Mouse (Mus musculus) lung, postnatal 36 days (tissue): ENCODE results near the gene Tmem182.

Source experiments
- DNase-seq: peaks from one replicate; pipeline ENCODE4 v3.0.0; 2022; ENCODE audit warnings: mixed read lengths

Gene Tmem182

GRCm38 (mm10) chr1:40805351-40805750 lies at the start of gene Tmem182:
Tmem182 (plus strand) TSS chr1:40805601.
- peak; percentile 7 for DNase-seq

- peak; percentile 7 for DNase-seq
Measured at GRCm38 (mm10) chr1:40759751-40760445, 45.5 kb upstream of the Tmem182 start.

GRCm38 (mm10) chr1:40764042-40764441 lies 41.4 kb upstream of the Tmem182 start:
- DNase-seq: no peak

- no peak for DNase-seq
Measured at GRCm38 (mm10) chr1:40764701-40765275, 40.6 kb upstream of the Tmem182 start.

GRCm38 (mm10) chr1:40765521-40765920 lies 39.9 kb upstream of the Tmem182 start:
- DNase-seq: no peak

GRCm38 (mm10) chr1:40767588-40767987 lies 37.8 kb upstream of the Tmem182 start:
- DNase-seq: no peak

- peak; percentile 47 for DNase-seq
Measured at GRCm38 (mm10) chr1:40768606-40769005, 36.8 kb upstream of the Tmem182 start.

GRCm38 (mm10) chr1:40769331-40769894 lies 36.0 kb upstream of the Tmem182 start:
- no peak for DNase-seq

- DNase-seq: no peak
Measured at GRCm38 (mm10) chr1:40771196-40771970, 34.0 kb upstream of the Tmem182 start.

- DNase-seq: no peak
Measured at GRCm38 (mm10) chr1:40773234-40773633, 32.2 kb upstream of the Tmem182 start.

GRCm38 (mm10) chr1:40774040-40774439 lies 31.4 kb upstream of the Tmem182 start:
- no peak for DNase-seq

- DNase-seq: no peak
Measured at GRCm38 (mm10) chr1:40776102-40776501, 29.3 kb upstream of the Tmem182 start.

GRCm38 (mm10) chr1:40776763-40777162 lies 28.6 kb upstream of the Tmem182 start:
- no peak for DNase-seq

- no peak for DNase-seq
Measured at GRCm38 (mm10) chr1:40783450-40783849, 22.0 kb upstream of the Tmem182 start.

GRCm38 (mm10) chr1:40784306-40784705 lies 21.1 kb upstream of the Tmem182 start:
- no peak for DNase-seq

- peak; percentile 27 for DNase-seq
Measured at GRCm38 (mm10) chr1:40785876-40786445, 19.4 kb upstream of the Tmem182 start.

- no peak for DNase-seq
Measured at GRCm38 (mm10) chr1:40788956-40789355, 16.4 kb upstream of the Tmem182 start.

GRCm38 (mm10) chr1:40789666-40790233 lies 15.7 kb upstream of the Tmem182 start:
- DNase-seq: no peak

- peak; percentile 90 for DNase-seq
Measured at GRCm38 (mm10) chr1:40790324-40791141, 14.9 kb upstream of the Tmem182 start, which contains the start of gene Mfsd9. Mfsd9 (minus strand) TSS chr1:40790687.

- DNase-seq: no peak
Measured at GRCm38 (mm10) chr1:40795508-40795907, 9.9 kb upstream of the Tmem182 start.

GRCm38 (mm10) chr1:40797348-40797747 lies 8.1 kb upstream of the Tmem182 start:
- DNase-seq: peak; percentile 70

- no peak for DNase-seq
Measured at GRCm38 (mm10) chr1:40799121-40799520, 6.3 kb upstream of the Tmem182 start.
